Mouse (Mus musculus): ENCODE data around the gene Cbx1.

Gene Cbx1

DNA sequence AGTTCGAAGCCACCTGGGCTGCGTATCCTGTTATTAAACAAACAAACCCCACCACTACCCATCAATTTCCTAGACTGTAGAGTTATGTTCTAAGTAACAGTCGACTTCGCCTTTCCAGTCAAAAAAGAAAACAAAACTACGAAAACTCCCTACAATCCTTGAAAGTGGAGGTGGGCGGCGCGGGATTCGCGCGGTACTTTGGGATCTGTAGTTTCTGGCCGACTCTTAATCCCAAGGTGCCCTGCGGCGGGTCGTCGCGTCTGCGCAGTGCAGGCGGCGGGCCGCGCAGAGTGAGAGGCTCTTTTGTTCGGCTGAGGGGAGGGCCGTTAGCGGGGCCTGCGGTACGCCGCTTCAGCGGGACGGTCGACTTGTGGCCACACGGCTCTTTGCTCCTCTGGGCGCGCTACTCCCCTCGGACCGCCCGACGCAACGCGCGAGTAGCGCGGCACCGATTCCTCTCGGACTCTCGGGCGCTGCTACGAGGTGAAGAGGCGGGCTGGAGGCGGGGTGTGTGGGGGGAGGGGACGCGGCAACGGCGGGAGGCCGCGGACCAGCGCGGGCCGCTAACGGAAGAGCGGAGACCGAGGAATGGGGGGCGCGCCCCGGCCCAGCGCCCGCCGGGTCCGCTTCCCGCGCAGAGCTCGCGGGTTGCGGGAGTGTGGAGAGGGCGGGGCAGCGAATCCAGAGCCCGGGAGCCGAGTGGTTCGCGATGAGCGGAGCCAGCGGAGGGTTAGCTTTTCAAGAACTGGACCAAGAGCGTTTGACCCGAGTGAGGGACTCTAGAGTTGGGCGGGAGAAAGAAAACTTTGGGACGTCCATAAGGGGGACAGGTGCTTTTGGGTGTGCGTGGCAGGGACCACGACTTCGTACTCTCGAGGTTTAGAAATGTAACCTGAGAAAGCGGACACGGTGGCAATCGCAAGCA lies at the start of gene Cbx1:
TSS of gene Cbx1 (plus strand) at position 257 of the 925 bp plus-strand sequence.
- peak; percentile 81 for DNase-seq (ENCODE audit: low read depth, low spot score)

DNA sequence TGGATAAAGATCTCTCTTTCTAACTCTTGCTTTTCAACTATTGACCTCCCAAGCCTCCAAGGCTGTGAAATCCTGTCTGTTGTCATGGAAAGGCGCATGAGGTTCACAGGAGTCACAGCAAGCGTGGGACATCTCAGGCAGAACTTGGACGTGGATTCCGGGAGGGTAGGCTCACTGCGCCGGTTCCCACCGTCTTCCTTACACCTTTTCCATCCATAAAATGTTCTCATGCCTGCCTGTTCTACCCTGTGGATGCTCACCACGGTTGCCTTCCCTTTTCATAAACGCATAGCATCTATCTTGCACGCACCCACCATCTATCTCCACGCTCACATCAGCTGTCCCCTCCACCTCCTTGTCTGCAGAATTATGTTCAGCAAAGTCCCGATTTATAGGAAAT lies 48.1 kb upstream of the Cbx1 start:
- no peak for DNase-seq (ENCODE audit: low read depth, low spot score)

- DNase-seq (ENCODE audit: low read depth, low spot score): no peak
These were observed 46.9 kb upstream of the Cbx1 start for GRCm38 (mm10) chr11:96741995-96742394.

- no peak for DNase-seq (ENCODE audit: low read depth, low spot score)
These were observed 45.9 kb upstream of the Cbx1 start for GRCm38 (mm10) chr11:96743000-96743399.

DNA sequence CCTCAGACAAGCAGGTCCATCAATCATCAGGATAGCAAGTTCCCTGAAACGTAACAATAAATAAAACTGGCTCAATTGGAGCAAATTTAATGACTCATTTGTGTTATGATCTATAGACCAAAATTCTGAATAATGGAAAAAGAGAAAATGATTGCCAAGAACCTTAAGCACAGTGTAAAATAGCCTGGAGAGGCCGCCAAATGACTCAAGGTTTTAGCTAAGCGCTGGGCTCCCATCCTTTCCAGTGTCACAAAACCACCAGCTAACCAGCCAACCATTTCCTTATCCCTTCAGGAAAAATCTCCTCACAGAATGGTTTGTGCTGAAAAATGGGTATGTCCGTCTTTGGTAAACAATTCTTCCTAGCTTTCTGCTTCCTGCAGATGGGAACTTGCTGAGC lies 45.0 kb upstream of the Cbx1 start:
- no peak for DNase-seq (ENCODE audit: low read depth, low spot score)

DNA sequence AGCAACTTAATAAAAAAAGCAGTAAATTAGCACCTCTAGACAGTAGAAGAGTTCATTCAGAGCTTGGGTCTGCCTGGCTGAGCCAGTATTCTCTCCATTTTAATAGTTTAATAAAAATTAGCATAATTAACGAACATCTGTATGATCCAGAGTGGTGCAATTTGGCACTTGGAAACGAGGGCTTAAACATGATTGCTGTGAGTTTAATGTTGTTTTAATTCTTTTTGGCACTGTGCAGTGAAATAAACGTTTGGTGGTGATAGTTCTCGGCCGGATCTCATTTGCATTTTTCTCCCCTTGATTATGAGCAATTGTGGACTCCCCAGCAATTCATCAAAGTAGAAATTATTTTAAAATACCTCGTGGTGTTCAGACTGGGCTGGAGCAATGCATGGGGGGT lies 42.3 kb upstream of the Cbx1 start:
- DNase-seq (ENCODE audit: low read depth, low spot score): no peak

GRCm38 (mm10) chr11:96747555-96747954 lies 41.4 kb upstream of the Cbx1 start:
- DNase-seq (ENCODE audit: low read depth, low spot score): no peak

DNA sequence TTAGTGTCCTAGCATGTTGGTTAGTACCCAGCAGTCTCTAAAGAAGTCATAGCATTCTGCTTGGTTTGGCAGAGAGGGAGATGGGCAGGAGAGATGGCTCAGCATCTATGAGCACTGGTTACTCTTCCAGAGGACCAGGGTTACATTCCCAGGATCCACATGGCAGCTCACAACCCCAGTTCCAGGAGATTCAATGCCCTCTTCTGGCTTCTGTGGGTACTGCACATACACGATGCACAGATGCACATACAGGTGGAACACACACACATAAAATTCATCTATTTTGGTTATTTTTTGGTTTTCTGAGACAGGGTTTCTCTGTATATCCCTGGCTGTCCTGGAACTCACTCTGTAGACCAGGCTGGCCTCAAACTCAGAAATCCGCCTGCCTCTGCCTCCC lies 33.6 kb upstream of the Cbx1 start:
- no peak for DNase-seq (ENCODE audit: low read depth, low spot score)

GRCm38 (mm10) chr11:96757421-96757820 lies 31.5 kb upstream of the Cbx1 start:
- no peak for DNase-seq (ENCODE audit: low read depth, low spot score)

- no peak for DNase-seq (ENCODE audit: low read depth, low spot score)
These were observed 30.5 kb upstream of the Cbx1 start for GRCm38 (mm10) chr11:96758402-96758801.

DNA sequence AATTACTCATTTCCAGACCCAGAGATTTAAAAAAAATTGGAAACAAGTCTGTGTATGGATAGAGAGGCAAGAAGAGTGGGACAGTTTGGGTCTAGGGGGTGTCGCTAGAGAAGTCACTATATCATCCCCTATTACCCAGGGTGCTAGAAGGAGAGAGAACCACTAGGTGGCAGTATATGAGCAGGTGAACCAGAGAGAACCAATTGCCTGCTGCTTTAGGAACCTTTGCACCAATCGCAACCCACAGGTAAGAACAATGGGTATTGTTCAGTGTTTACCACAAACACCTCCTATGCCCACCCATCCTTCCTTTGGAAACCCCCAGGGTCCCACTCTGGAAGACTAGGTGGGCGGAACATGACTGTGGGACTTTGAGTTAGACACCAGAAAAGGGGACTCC lies 28.9 kb upstream of the Cbx1 start:
- DNase-seq (ENCODE audit: low read depth, low spot score): peak; percentile 48

- no peak for DNase-seq (ENCODE audit: low read depth, low spot score)
These were observed 26.9 kb upstream of the Cbx1 start for GRCm38 (mm10) chr11:96761984-96762383.

- DNase-seq (ENCODE audit: low read depth, low spot score): no peak
These were observed 26.0 kb upstream of the Cbx1 start for GRCm38 (mm10) chr11:96762742-96763470.

DNA sequence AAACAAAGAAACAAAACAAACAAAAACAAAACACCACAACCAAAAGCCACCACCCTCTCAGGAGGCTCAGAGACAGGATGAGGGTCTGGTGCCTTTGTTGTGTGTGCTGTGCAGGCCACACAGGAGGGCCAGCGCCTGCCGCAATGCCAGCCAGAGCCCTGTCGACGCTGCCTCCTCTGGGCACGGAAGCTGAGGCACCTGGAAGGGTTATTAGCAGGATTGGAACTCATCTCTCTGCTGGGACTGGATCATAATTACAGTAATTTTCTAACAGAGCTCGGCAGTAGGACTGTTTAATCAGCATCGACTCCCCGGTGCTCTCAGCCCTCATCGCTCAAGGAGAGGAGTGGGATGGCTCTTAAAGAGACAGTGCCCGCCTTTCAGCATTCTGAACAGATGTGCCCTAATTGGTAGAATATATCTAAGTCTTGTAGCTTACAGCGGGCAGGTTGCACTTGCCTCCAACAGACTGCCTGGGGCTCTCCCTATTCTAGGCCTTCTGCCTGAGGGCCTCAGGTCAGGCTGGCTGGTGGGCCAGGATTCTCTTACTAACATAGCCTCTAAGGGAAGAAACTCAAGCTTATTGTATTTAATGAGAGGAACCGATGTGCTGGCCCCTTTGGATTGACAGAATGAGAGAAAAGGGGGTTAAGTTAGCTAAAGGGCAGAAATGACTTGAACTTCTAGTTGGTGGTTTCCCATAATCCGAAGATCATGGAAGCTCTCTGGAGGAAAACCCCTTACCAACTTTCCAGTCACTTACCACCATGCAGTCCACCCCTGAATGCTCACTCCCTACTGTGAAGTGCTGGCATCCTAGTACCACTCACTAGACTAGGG lies 24.2 kb upstream of the Cbx1 start:
- DNase-seq (ENCODE audit: low read depth, low spot score): no peak

- DNase-seq (ENCODE audit: low read depth, low spot score): no peak
These were observed 23.3 kb upstream of the Cbx1 start for GRCm38 (mm10) chr11:96765645-96766044.

DNA sequence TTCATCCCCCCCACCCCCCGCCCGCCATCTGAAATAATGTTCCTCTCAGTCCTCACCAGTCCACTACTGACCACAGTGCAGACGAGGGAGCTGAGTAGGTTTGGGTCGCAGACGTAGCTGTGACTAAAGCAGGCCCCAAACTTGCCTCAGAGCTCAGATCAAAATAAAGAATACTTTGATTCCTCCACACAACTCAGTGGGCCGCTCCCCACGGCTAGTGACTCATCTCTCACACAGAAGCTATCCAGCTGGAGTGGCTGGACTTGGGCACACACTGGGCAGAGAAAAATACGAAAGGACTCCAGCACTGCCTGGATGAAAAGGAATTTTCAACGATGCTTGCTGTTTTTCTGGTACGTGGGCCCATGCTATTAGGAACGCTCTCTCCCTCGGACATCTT lies 22.4 kb upstream of the Cbx1 start:
- no peak for DNase-seq (ENCODE audit: low read depth, low spot score)

DNA sequence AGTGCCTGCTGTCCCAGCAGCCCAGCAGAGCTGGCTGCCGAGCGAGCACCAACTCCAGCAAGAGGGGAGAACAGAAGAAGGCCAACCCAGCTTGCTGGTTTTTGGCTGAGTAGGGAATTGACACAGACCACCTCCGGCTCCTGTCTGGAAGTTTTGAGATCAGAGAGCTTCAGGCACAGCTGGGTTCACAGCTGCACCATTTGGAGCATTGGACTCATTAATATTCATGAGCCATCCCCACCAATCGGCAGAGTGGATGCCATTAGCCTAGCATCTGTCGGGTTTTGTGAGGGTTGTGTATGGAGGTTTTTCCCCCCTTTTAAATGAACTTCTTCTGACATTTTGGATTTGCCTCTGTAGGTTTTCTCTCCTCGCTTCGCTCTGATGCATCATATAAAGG lies 21.8 kb upstream of the Cbx1 start:
- no peak for DNase-seq (ENCODE audit: low read depth, low spot score)

DNA sequence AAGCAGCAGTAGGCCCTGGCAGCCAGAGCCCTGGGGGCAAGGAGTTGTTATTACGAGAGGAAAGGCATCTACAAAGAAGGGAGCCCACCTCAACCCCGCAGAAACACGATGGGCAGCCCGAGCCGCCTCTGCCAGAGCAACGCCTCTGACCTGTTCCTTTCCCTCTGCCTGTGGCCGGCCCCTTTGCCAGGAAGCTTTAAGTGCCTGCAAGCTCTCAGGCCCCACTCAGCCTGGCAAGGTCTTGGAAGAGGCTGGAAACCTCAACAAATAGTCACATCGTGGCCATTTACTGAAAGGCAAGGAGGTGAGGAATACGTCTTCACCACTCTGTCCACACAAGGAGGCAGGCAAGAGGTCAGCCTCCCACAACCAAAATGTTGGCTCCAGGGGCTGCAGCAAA lies 20.7 kb upstream of the Cbx1 start:
- DNase-seq (ENCODE audit: low read depth, low spot score): no peak

- no peak for DNase-seq (ENCODE audit: low read depth, low spot score)
These were observed 17.5 kb upstream of the Cbx1 start for GRCm38 (mm10) chr11:96771274-96771975.

GRCm38 (mm10) chr11:96772413-96772812 lies 16.5 kb upstream of the Cbx1 start:
- DNase-seq (ENCODE audit: low read depth, low spot score): no peak

DNA sequence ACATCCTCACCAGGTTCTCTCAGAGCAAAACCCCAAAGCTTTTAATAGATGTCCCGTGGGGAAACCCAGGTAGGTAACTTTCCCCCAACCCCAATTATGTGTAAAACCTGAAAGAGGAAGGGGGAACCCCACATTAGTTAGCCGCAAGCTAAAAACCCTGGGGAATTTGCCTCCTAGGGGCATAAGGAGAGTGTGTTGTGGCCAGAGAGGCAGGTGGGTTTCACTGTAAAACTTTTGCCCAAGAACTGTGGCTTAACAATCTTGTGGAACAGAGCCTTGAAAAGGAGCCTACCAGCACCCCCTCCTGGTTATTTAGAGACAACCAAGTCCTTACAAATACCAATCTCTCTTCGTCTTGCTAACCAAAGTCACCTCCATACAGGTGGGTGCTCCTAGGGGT lies 14.4 kb upstream of the Cbx1 start:
- no peak for DNase-seq (ENCODE audit: low read depth, low spot score)

Measured in retina, postnatal 7 days (tissue).